Mouse (Mus musculus) kidney, postnatal 14 days (tissue): ENCODE measurements around the gene Prph.

Experiments
- DNase-seq: peaks from one replicate; pipeline ENCODE4 v3.0.0; 2022; ENCODE audit warnings: mixed read lengths

Gene Prph

GRCm38 (mm10) chr15:99055040-99055439 lies at the start of gene Prph:
Prph (plus strand) TSS chr15:99055174.
- DNase-seq, result no peak

- DNase-seq, result no peak
These were observed 46.2 kb upstream of the Prph start for GRCm38 (mm10) chr15:99008801-99009241.

GRCm38 (mm10) chr15:99010896-99011295 lies 44.1 kb upstream of the Prph start:
- DNase-seq, result peak; percentile 73

GRCm38 (mm10) chr15:99011946-99012345 lies 43.0 kb upstream of the Prph start:
- no peak for DNase-seq

GRCm38 (mm10) chr15:99014496-99015030 lies 40.4 kb upstream of the Prph start:
- peak; percentile 52 for DNase-seq

- peak; percentile 71 for DNase-seq
These were observed 37.6 kb upstream of the Prph start for GRCm38 (mm10) chr15:99017355-99017761.

- DNase-seq, result peak; percentile 68
These were observed 37.0 kb upstream of the Prph start for GRCm38 (mm10) chr15:99017986-99018385.

GRCm38 (mm10) chr15:99018630-99019029 lies 36.3 kb upstream of the Prph start:
- no peak for DNase-seq

- no peak for DNase-seq
These were observed 35.5 kb upstream of the Prph start for GRCm38 (mm10) chr15:99019436-99019835.

- no peak for DNase-seq
These were observed 34.8 kb upstream of the Prph start for GRCm38 (mm10) chr15:99020171-99020570.

- no peak for DNase-seq
These were observed 33.7 kb upstream of the Prph start for GRCm38 (mm10) chr15:99021255-99021654.

- peak; percentile 83 for DNase-seq
These were observed 30.2 kb upstream of the Prph start for GRCm38 (mm10) chr15:99024668-99025314.

- DNase-seq, result no peak
These were observed 29.6 kb upstream of the Prph start for GRCm38 (mm10) chr15:99025414-99025813.

- peak; percentile 45 for DNase-seq
These were observed 28.7 kb upstream of the Prph start for GRCm38 (mm10) chr15:99026259-99026658.

- no peak for DNase-seq
These were observed 27.9 kb upstream of the Prph start for GRCm38 (mm10) chr15:99027116-99027515.

- DNase-seq, result no peak
These were observed 26.0 kb upstream of the Prph start for GRCm38 (mm10) chr15:99028874-99029458.

- DNase-seq, result peak; percentile 97
These were observed 25.1 kb upstream of the Prph start, which contains the start of gene Tuba1c for GRCm38 (mm10) chr15:99029619-99030584. Tuba1c (plus strand) TSS chr15:99029891.

GRCm38 (mm10) chr15:99030585-99031387 lies 24.2 kb upstream of the Prph start:
- DNase-seq, result peak; percentile 71

GRCm38 (mm10) chr15:99031388-99031675 lies 23.6 kb upstream of the Prph start:
- DNase-seq, result no peak

- no peak for DNase-seq
These were observed 22.8 kb upstream of the Prph start for GRCm38 (mm10) chr15:99032041-99032725.

- peak; percentile 49 for DNase-seq
These were observed 22.2 kb upstream of the Prph start for GRCm38 (mm10) chr15:99032726-99033250.
